In genomic region chr15:90490186-90490585, GRCm38 (mm10) we compare ENCODE assay signal across 24 mouse cellular contexts.
DNase-seq lines count a peak whose midpoint lies in the region; ATAC-seq and TF ChIP-seq lines count a peak whose summit lies in the region.
"Had no signal": no experiment of that assay in that cellular context is flagged by ENCODE, and none has a peak within 500 bp of the region (broad histone marks: within the 10 kb centered on the region; RNA-seq: fewer than 3 reads in every experiment).

No protein-coding gene starts in this region.

- H3K4me3 ChIP-seq in kidney, postnatal 0 days (replicated peaks; ENCODE audit: low read depth, low read length) = no peak overlapping the region
- no peak overlapping the region for H3K4me3 ChIP-seq in lung, embryonic 14.5 days (ENCODE audit: low read depth, low read length)
- H3K4me3 ChIP-seq in lung, embryonic 16.5 days (ENCODE audit: low read length) = no peak overlapping the region
- H3K4me3 ChIP-seq: embryonic facial prominence, embryonic 10.5 days; embryonic facial prominence, embryonic 12.5 days; forebrain, embryonic 13.5 days; forebrain, embryonic 15.5 days had no signal

- ATAC-seq in kidney, postnatal 0 days (replicated peaks; ENCODE audit: low FRiP score, low read depth) = no peak
- ATAC-seq in lung, embryonic 14.5 days (ENCODE audit: insufficient read depth) = peak; percentile 73; the same call in 1 of the 2 replicates
- peak; percentile 74 for ATAC-seq in lung, embryonic 16.5 days (ENCODE audit: low read depth)
- ATAC-seq: activated CD4-positive, CD25-positive, alpha-beta regulatory T cell, adult 4 months; CD4-positive, CD25-positive, alpha-beta regulatory T cell, adult 4 months; forebrain, embryonic 13.5 days; forebrain, embryonic 15.5 days; Patski had no signal

- H3K36me3 ChIP-seq in kidney, postnatal 0 days (ENCODE audit: insufficient read depth, low read length) = no peaks in the 10 kb centered on the region
- no peaks in the 10 kb centered on the region for H3K36me3 ChIP-seq in lung, embryonic 14.5 days (ENCODE audit: insufficient read depth)
- H3K36me3 ChIP-seq in lung, embryonic 16.5 days (ENCODE audit: control insufficient read depth, insufficient read depth, low read length) = no peaks in the 10 kb centered on the region
- H3K36me3 ChIP-seq: embryonic facial prominence, embryonic 10.5 days; embryonic facial prominence, embryonic 12.5 days; forebrain, embryonic 15.5 days; G1E had no signal

- WGBS in kidney, postnatal 0 days = 73% methylated on average over 7 of the region's 7 CpGs
- WGBS in lung, embryonic 14.5 days = 51% methylated on average over 7 of the region's 7 CpGs
- WGBS in lung, embryonic 16.5 days = 52% methylated on average over 7 of the region's 7 CpGs

- H3K4me1 ChIP-seq in kidney, postnatal 0 days (replicated peaks; ENCODE audit: insufficient read depth, low read length) = no peaks in the 10 kb centered on the region
- no peaks in the 10 kb centered on the region for H3K4me1 ChIP-seq in lung, embryonic 14.5 days (ENCODE audit: insufficient read depth)
- H3K4me1 ChIP-seq in lung, embryonic 16.5 days (replicated peaks; ENCODE audit: control insufficient read depth, insufficient read depth, low read length) = 0 out of 2 replicates have a peak, but pooled peaks cover 2% of the 10 kb centered on the region
- H3K4me1 ChIP-seq: embryonic facial prominence, embryonic 10.5 days; embryonic facial prominence, embryonic 12.5 days; forebrain, embryonic 13.5 days; forebrain, embryonic 15.5 days had no signal

- TF ChIP-seq CTCF in kidney, postnatal 0 days (IDR thresholded peaks at IDR 0.05; ENCODE audit: low read depth) = no peak
- no peak for TF ChIP-seq CTCF in lung, embryonic 14.5 days (IDR thresholded peaks at IDR 0.05; ENCODE audit: low read depth)

- H3K9me3 ChIP-seq in kidney, postnatal 0 days (replicated peaks; ENCODE audit: low read length) = no peaks in the 10 kb centered on the region
- H3K9me3 ChIP-seq in lung, embryonic 14.5 days (ENCODE audit: low read depth, low read length) = no peaks in the 10 kb centered on the region
- no peaks in the 10 kb centered on the region for H3K9me3 ChIP-seq in lung, embryonic 16.5 days (ENCODE audit: control insufficient read depth, low read length)
- H3K9me3 ChIP-seq: embryonic facial prominence, embryonic 10.5 days; embryonic facial prominence, embryonic 12.5 days; forebrain, embryonic 13.5 days; forebrain, embryonic 15.5 days had no signal

- no peak overlapping the region for H3K27ac ChIP-seq in kidney, postnatal 0 days
- no peak overlapping the region for H3K27ac ChIP-seq in lung, embryonic 14.5 days (ENCODE audit: low read depth)
- H3K27ac ChIP-seq in lung, embryonic 16.5 days (ENCODE audit: low read length) = no peak overlapping the region
- H3K27ac ChIP-seq: embryonic facial prominence, embryonic 10.5 days; embryonic facial prominence, embryonic 12.5 days; forebrain, embryonic 13.5 days; forebrain, embryonic 15.5 days had no signal

- peak; percentile 9 for DNase-seq in kidney, postnatal 0 days (ENCODE audit: low spot score)
- DNase-seq in kidney, postnatal 4 days = no peak
- DNase-seq in lung, embryonic 14.5 days = peak; percentile 57
- no peak for DNase-seq in lung, adult 18-20 months
- DNase-seq in lung, postnatal 36 days = no peak
- DNase-seq: adrenal gland, adult 8-10 months; adrenal gland, postnatal 14 days; adrenal gland, postnatal 36 days; B cell, adult 2 months; cerebellum, adult 11-12 months; cerebellum, adult 2 months; cerebellum, adult 9-10 months; cerebellum, postnatal 10 days; cerebellum, postnatal 25 days had no signal

- no peak overlapping the region for H3K4me2 ChIP-seq in kidney, postnatal 0 days (ENCODE audit: low read length)
- H3K4me2 ChIP-seq in lung, embryonic 14.5 days = no peak overlapping the region
- H3K4me2 ChIP-seq in lung, embryonic 16.5 days (ENCODE audit: low read depth, low read length) = no peak overlapping the region
- H3K4me2 ChIP-seq: embryonic facial prominence, embryonic 12.5 days; forebrain, embryonic 13.5 days; forebrain, embryonic 15.5 days had no signal

- no peak overlapping the region for H3K9ac ChIP-seq in kidney, postnatal 0 days (ENCODE audit: low read depth, low read length)
- no peak overlapping the region for H3K9ac ChIP-seq in lung, embryonic 14.5 days
- no peak overlapping the region for H3K9ac ChIP-seq in lung, embryonic 16.5 days (ENCODE audit: low read length)
- H3K9ac ChIP-seq: embryonic facial prominence, embryonic 12.5 days; forebrain, embryonic 13.5 days; forebrain, embryonic 15.5 days had no signal

- H3K27me3 ChIP-seq in kidney, postnatal 0 days (ENCODE audit: insufficient read depth, low read length) = no peaks in the 10 kb centered on the region
- no peaks in the 10 kb centered on the region for H3K27me3 ChIP-seq in lung, embryonic 14.5 days (ENCODE audit: insufficient read depth, low read length)
- no peaks in the 10 kb centered on the region for H3K27me3 ChIP-seq in lung, embryonic 16.5 days (ENCODE audit: control insufficient read depth, insufficient read depth, low read depth, low read length)
- H3K27me3 ChIP-seq: CH12.LX; embryonic facial prominence, embryonic 12.5 days; forebrain, embryonic 13.5 days; forebrain, embryonic 15.5 days; Patski had no signal

Comparison
In these comparisons a context has a peak if more than half of its experiments do, and no peak if none do; other contexts are left out.
1. DNase-seq: peak in kidney, postnatal 0 days (single experiment) and lung, embryonic 14.5 days (single experiment); none in kidney, postnatal 4 days (0 of 2), lung, adult 18-20 months (0 of 2) and lung, postnatal 36 days (single experiment).